Mouse (Mus musculus) heart, adult 18-20 months (tissue): Measurements from ENCODE around the gene Ylpm1. TPM values are rescaled to one million over a fixed set of nuclear protein-coding genes. Genes with fewer than 3 reads are reported as not detected.
A peak's percentile ranks its signal among the peaks of the same experiment; 100 is the strongest.

Experiments
- DNase-seq, 2 experiments: peaks; one replicate each; pipeline ENCODE4 v3.0.0; 2021 to 2022; ENCODE audit warnings: mixed read lengths in 1 of 2
- total RNA-seq, 2 experiments: library from RNA; stranded (reverse); gene quantifications; 2 replicates each; pipeline ENCODE4 v1.2.3; 2021

The Ylpm1 gene
- total RNA-seq, 2 experiments from 2014 or later = 27.0 to 29.4 TPM

DNA sequence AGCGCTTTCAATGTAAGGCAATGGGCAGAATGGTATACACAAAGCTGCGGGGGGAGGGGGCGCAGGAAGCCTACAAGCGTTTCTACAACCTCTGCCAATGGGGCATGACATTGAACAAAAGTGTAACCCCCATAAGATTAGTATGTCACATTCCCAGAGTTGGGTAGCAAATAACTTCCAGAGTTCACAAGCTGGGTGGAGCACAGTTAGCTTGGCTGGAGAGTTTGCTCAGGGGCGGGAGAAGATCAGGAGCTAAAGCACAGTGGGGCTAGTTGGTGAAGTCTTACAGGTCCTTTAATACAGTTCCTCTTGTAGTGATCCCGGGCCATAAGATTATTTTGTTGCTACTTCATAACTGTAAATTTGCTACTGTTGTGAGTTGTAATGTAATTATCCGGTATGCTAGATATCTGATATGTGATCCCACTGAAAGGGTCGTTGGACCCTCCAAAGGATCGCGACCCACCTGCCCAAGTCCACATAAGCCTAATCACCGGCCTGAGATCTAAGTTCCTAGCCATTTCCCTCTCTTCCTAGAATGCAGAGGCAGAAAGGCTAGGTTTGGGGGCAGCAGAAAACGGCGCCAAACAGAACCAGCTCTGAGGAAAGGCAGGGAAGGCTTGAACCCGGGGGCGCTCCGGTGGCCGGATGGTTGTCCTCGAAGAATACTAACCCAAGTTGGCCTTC is 114.0 kb downstream of the Ylpm1 start:
- peak; percentile 29 to 54 for DNase-seq

DNA sequence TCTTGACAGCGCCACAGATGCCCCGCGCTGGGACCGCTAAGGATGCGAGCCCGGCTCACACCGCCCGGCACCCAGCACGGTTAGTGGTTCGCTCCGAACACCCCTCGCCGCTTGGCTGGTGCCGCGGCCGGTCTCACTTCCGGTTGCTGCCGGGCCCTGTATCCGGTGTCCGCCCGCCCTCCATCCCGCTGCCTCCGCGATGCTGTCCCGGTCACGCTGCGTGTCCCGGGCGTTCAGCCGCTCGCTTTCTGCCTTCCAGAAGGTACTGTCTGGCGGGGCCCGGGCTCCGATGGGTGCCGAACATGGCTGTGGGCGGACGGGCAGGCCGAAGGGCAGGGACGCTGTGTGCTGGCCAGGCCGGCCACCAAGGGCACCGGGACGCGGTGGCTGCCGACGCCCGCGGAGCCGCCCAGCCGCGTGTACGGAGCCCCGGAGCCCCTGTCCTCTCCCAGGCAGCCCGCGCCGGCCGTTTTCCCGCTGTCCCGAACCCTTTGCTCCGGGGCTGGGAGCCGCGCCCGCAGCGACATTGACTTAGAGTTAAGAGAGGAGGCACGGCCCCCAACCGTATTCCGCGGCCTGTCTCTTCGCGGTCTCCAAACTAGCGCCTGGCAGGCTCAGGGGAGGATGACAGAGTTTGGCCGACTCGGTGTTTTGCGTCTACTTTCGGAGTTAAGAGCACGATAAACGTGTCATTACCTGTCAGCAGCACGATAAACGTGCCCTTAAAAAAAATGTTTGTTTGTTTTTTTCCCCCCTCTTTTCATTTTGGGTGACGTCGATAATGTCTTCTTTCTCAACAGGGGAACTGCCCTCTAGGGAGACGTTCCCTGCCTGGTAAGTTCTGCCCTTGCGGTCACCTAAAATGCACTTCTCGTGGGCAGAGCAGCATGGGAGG is 114.8 kb downstream of the Ylpm1 start, which contains the start of the genes Prox2 and Dlst:
Gene Prox2 (minus strand): TSS at position 62 of the 895 bp plus-strand sequence.
Gene Dlst (plus strand): TSS at position 136 of the 895 bp plus-strand sequence.
- DNase-seq = peak; percentile 92 to 93

- no peak for DNase-seq
Observed at GRCm38 (mm10) chr12:85112550-85113251, 116.6 kb downstream of the Ylpm1 start.

DNA sequence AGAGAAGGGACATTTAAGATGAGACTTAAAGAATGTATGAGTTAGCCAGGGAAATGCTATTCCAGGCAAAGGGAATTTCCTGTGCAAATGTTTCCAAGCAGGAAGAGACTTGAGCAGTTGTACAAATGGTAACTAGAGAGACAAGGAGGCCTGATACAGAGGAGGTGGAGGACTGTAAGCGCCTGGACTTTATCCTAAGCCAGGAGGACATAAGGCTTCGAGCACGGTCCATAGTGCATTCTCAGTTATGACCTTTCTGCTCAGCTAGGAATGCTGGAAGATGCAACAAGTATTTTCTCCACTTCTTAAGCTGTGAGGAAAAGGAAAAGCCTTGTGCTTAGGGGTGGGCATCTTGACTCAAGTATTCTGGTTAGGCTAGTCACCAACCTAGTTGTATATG is 117.2 kb downstream of the Ylpm1 start:
- no peak for DNase-seq

- DNase-seq = no peak
Observed at GRCm38 (mm10) chr12:85113917-85114316, 117.8 kb downstream of the Ylpm1 start.

GRCm38 (mm10) chr12:85115678-85116077 is 119.6 kb downstream of the Ylpm1 start:
- no peak for DNase-seq

Other genes with a start within 250 kb of the Ylpm1 start
- 10 to 100 TPM; 29.6 to 35.3 TPM for gene Npc2, start 223.2 kb upstream of the Ylpm1 start, total RNA-seq
- gene Isca2, start 223.1 kb upstream of the Ylpm1 start, total RNA-seq = 10 to 100 TPM; 88.4 to 92.6 TPM
- gene Ltbp2, start 119.8 kb upstream of the Ylpm1 start, total RNA-seq = 1 to 10 TPM; 1.3 to 3.0 TPM
- 10 to 100 TPM; 38.0 to 46.1 TPM for gene Fcf1, start 25.4 kb upstream of the Ylpm1 start, total RNA-seq
- 10 to 100 TPM; 40.8 to 50.3 TPM for gene Arel1, start 25.4 kb upstream of the Ylpm1 start, total RNA-seq
- gene Prox2, start 114.4 kb downstream of the Ylpm1 start, total RNA-seq = 1 to 10 TPM; 1.5 to 2.6 TPM
- gene Dlst, start 114.5 kb downstream of the Ylpm1 start, total RNA-seq = 100 to 1,000 TPM; 759 to 769 TPM
- gene Rps6kl1, start 154.9 kb downstream of the Ylpm1 start, total RNA-seq = 1 to 10 TPM; 1.4 to 2.1 TPM
- gene Pgf, start 181.5 kb downstream of the Ylpm1 start, total RNA-seq = 1 to 10 TPM; 3.8 to 5.3 TPM
- gene Eif2b2, start 223.2 kb downstream of the Ylpm1 start, total RNA-seq = 10 to 100 TPM; 43.5 to 48.3 TPM